In the genomic region with DNA sequence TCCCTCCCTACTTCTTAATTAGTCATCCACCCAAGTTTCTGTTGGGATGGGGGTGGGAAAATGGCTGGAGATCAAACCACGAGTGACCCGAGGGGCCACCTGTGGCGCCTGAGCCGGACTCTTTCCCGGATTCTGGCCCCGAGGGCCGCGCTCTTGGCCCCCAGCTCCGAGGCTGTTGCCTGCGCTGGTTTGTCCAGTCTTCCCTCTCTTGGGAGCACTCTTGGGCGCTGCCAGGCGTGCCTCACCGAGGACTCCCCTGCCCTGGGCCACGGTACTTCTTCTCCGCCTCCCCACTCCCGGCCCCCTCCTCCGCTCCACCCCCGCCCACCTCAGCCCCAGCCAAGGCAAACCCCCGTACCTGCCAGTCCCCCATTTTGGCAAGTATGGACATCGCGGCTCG, we compare ENCODE assay signal across 11 mouse cellular contexts. TPM values are rescaled to one million over a fixed set of nuclear protein-coding genes. Genes with fewer than 3 reads are reported as not detected.
DNase-seq lines count a peak whose midpoint lies in the region; ATAC-seq and TF ChIP-seq lines count a peak whose summit lies in the region.
"Had no signal": no experiment of that assay in that cellular context is flagged by ENCODE, and none has a peak within 500 bp of the region (broad histone marks: within the 10 kb centered on the region; RNA-seq: fewer than 3 reads in every experiment).

No protein-coding gene starts in this region.

- WGBS in kidney, postnatal 0 days = under 1% methylated on average over 22 of the region's 22 CpGs
- 0% methylated on average over 19 of the region's 22 CpGs for WGBS in hindbrain, embryonic 11.5 days
- 0% methylated on average over 17 of the region's 22 CpGs for WGBS in midbrain, embryonic 11.5 days
- 2% methylated on average over 21 of the region's 22 CpGs for WGBS in stomach, embryonic 16.5 days

- H3K4me2 ChIP-seq in kidney, postnatal 0 days (ENCODE audit: low read length) = peak overlapping the region; percentile 52
- H3K4me2 ChIP-seq in hindbrain, embryonic 11.5 days (replicated peaks; ENCODE audit: low read depth, low read length) = no peak overlapping the region
- H3K4me2 ChIP-seq in midbrain, embryonic 11.5 days = no peak overlapping the region
- H3K4me2 ChIP-seq in stomach, embryonic 16.5 days (ENCODE audit: low read depth, low read length) = peak overlapping the region; percentile 35

- no peak for DNase-seq in kidney, postnatal 0 days (ENCODE audit: low spot score)
- no peak for DNase-seq in kidney, adult 11 months
- peak; percentile 41 for DNase-seq in hindbrain, embryonic 11.5 days (ENCODE audit: low spot score)
- DNase-seq in midbrain, embryonic 11.5 days (ENCODE audit: low spot score, missing footprints) = peak; percentile 90
- DNase-seq in cerebellum, postnatal 4 days (ENCODE audit: low spot score in 2 of 2) = no peak
- no peak for DNase-seq in gastrocnemius, postnatal 10 days
- DNase-seq: cerebellum, postnatal 36 days; gastrocnemius, postnatal 14 days had no signal

- H3K27ac ChIP-seq in kidney, postnatal 0 days = peak overlapping the region; percentile 83
- no peak overlapping the region for H3K27ac ChIP-seq in hindbrain, embryonic 11.5 days (ENCODE audit: low read depth, low read length)
- H3K27ac ChIP-seq in midbrain, embryonic 11.5 days (ENCODE audit: low read depth, low read length) = no peak overlapping the region
- no peak overlapping the region for H3K27ac ChIP-seq in stomach, embryonic 16.5 days (ENCODE audit: low read length)

- H3K36me3 ChIP-seq in kidney, postnatal 0 days (ENCODE audit: insufficient read depth, low read length) = no peaks in the 10 kb centered on the region
- H3K36me3 ChIP-seq in hindbrain, embryonic 11.5 days (ENCODE audit: control insufficient read depth, insufficient read depth, low read length) = no peaks in the 10 kb centered on the region
- no peaks in the 10 kb centered on the region for H3K36me3 ChIP-seq in midbrain, embryonic 11.5 days (ENCODE audit: control insufficient read depth, insufficient read depth, low read length)
- H3K36me3 ChIP-seq in stomach, embryonic 16.5 days (ENCODE audit: control insufficient read depth, insufficient read depth, low read length) = no peaks in the 10 kb centered on the region

- H3K9ac ChIP-seq in kidney, postnatal 0 days (ENCODE audit: low read depth, low read length) = peak overlapping the region; percentile 47
- H3K9ac ChIP-seq in hindbrain, embryonic 11.5 days (ENCODE audit: low read depth, low read length) = no peak overlapping the region
- no peak overlapping the region for H3K9ac ChIP-seq in midbrain, embryonic 11.5 days (ENCODE audit: low read length)
- no peak overlapping the region for H3K9ac ChIP-seq in stomach, embryonic 16.5 days (ENCODE audit: low read length)

- peaks cover 85% of the 10 kb centered on the region for H3K27me3 ChIP-seq in kidney, postnatal 0 days (ENCODE audit: insufficient read depth, low read length)
- H3K27me3 ChIP-seq in hindbrain, embryonic 11.5 days (ENCODE audit: control insufficient read depth, insufficient read depth, low read length) = peaks cover 95% of the 10 kb centered on the region
- H3K27me3 ChIP-seq in midbrain, embryonic 11.5 days (ENCODE audit: control insufficient read depth, insufficient read depth, low read length) = peaks cover 98% of the 10 kb centered on the region
- H3K27me3 ChIP-seq in stomach, embryonic 16.5 days (ENCODE audit: control insufficient read depth, insufficient read depth, low read length) = peaks cover 95% of the 10 kb centered on the region

- peak; percentile 12; the same call in 1 of the 2 replicates for ATAC-seq in kidney, postnatal 0 days (replicated peaks; ENCODE audit: low FRiP score, low read depth)
- ATAC-seq in hindbrain, embryonic 11.5 days (ENCODE audit: low FRiP score) = no peak
- ATAC-seq in midbrain, embryonic 11.5 days (ENCODE audit: low FRiP score) = 0 out of 2 replicates have a peak, but pooled peaks have one; percentile 10
- ATAC-seq in stomach, embryonic 16.5 days (ENCODE audit: insufficient read depth, low FRiP score) = no peak
- ATAC-seq: inflammation-experienced regulatory T-cells, adult 6 months had no signal

- H3K4me3 ChIP-seq in kidney, postnatal 0 days (replicated peaks; ENCODE audit: low read depth, low read length) = peak overlapping the region; percentile 23
- H3K4me3 ChIP-seq in hindbrain, embryonic 11.5 days (ENCODE audit: low read depth, low read length) = no peak overlapping the region
- no peak overlapping the region for H3K4me3 ChIP-seq in midbrain, embryonic 11.5 days (ENCODE audit: low read depth, low read length)
- H3K4me3 ChIP-seq in stomach, embryonic 16.5 days (replicated peaks; ENCODE audit: low read length) = peak overlapping the region; percentile 11; the same call in 1 of the 2 replicates

- H3K9me3 ChIP-seq in kidney, postnatal 0 days (replicated peaks; ENCODE audit: low read length) = no peaks in the 10 kb centered on the region
- no peaks in the 10 kb centered on the region for H3K9me3 ChIP-seq in hindbrain, embryonic 11.5 days (ENCODE audit: control insufficient read depth, low read length)
- H3K9me3 ChIP-seq in midbrain, embryonic 11.5 days (ENCODE audit: control insufficient read depth, low read length) = no peaks in the 10 kb centered on the region
- H3K9me3 ChIP-seq in stomach, embryonic 16.5 days (replicated peaks; ENCODE audit: control insufficient read depth, low read length) = no peaks in the 10 kb centered on the region

- peaks cover 6% of the 10 kb centered on the region; the same call in 1 of the 2 replicates for H3K4me1 ChIP-seq in kidney, postnatal 0 days (replicated peaks; ENCODE audit: insufficient read depth, low read length)
- H3K4me1 ChIP-seq in hindbrain, embryonic 11.5 days (replicated peaks; ENCODE audit: control insufficient read depth, insufficient read depth, low read length) = no peaks in the 10 kb centered on the region; the same call in 1 of the 2 replicates
- peaks cover 9% of the 10 kb centered on the region for H3K4me1 ChIP-seq in midbrain, embryonic 11.5 days (ENCODE audit: control insufficient read depth, insufficient read depth, low read length)
- H3K4me1 ChIP-seq in stomach, embryonic 16.5 days (ENCODE audit: control insufficient read depth, insufficient read depth, low read length) = peaks cover 13% of the 10 kb centered on the region

- no peak for TF ChIP-seq CTCF in kidney, postnatal 0 days (IDR thresholded peaks at IDR 0.05; ENCODE audit: low read depth)

RNA-seq across cellular contexts. Expression of a gene that starts 0.4 kb away (rescaled TPM):
- 2.5 and 2.9 TPM in 2 replicates for polyA plus RNA-seq in kidney, postnatal 0 days (2015; fragmentation: Nextera tagmentation; extraction: Ambion mirVana)
- 15.5 and 20.6 TPM in 2 replicates for polyA plus RNA-seq in hindbrain, embryonic 11.5 days (2014; fragmentation: Nextera tagmentation; extraction: Ambion mirVana)
- polyA plus RNA-seq in midbrain, embryonic 11.5 days (2014; fragmentation: Nextera tagmentation; extraction: Ambion mirVana) = 3.0 and 4.7 TPM in 2 replicates
- polyA plus RNA-seq in stomach, embryonic 16.5 days (2015; fragmentation: Nextera tagmentation; extraction: Ambion mirVana) = 1.4 and 1.5 TPM in 2 replicates
- total RNA-seq in gastrocnemius, postnatal 10 days (2021) = under 1 TPM; 0.16 to 0.29 TPM
- total RNA-seq: gastrocnemius, postnatal 14 days; neutrophil, adult 5-6 weeks had no signal
- polyA plus RNA-seq: inflammation-experienced regulatory T-cells, adult 6 months had no signal

Comparison
In these comparisons a context has a peak if more than half of its experiments do, and no peak if none do; other contexts are left out.
1. ATAC-seq: peak in kidney, postnatal 0 days (single experiment) and midbrain, embryonic 11.5 days (single experiment); none in hindbrain, embryonic 11.5 days (single experiment) and stomach, embryonic 16.5 days (single experiment).
2. DNase-seq: peak in hindbrain, embryonic 11.5 days (single experiment) and midbrain, embryonic 11.5 days (single experiment); none in kidney, postnatal 0 days (single experiment), kidney, adult 11 months (single experiment), cerebellum, postnatal 4 days (0 of 2) and gastrocnemius, postnatal 10 days (single experiment).
3. H3K4me2 ChIP-seq: peak in kidney, postnatal 0 days (single experiment) and stomach, embryonic 16.5 days (single experiment); none in hindbrain, embryonic 11.5 days (single experiment) and midbrain, embryonic 11.5 days (single experiment).
4. H3K4me3 ChIP-seq: peak in kidney, postnatal 0 days (single experiment) and stomach, embryonic 16.5 days (single experiment); none in hindbrain, embryonic 11.5 days (single experiment) and midbrain, embryonic 11.5 days (single experiment).